Mouse (Mus musculus) ES-E14 (cell line): ENCODE data around the gene Txn2. TPM values are rescaled to one million over a fixed set of nuclear protein-coding genes. Genes with fewer than 3 reads are reported as not detected.

ENCODE experiments used
- DNase-seq: peaks from one replicate; pipeline ENCODE4 v3.0.0-alpha.2; 2013; ENCODE audit warnings: low read depth, low spot score
- H3K27ac ChIP-seq: 2 replicates; pipeline ENCODE4 v1.5.1; 2012; ENCODE audit warnings: low read depth, mild to moderate bottlenecking, low read length, moderate library complexity, mixed read lengths; ENCODE audit not compliant: poor library complexity, insufficient read depth, severe bottlenecking
- H3K36me3 ChIP-seq: 2 replicates; pipeline ENCODE4 v1.6.1; 2012; ENCODE audit warnings: mild to moderate bottlenecking, low read length, moderate library complexity, mixed read lengths; ENCODE audit not compliant: control insufficient read depth, poor library complexity, insufficient read depth, severe bottlenecking
- H3K4me1 ChIP-seq, 2 experiments: fragments of 150-350 bp in 1 of 2; sonication (generic) in 1 of 2; 2 replicates each; pipeline ENCODE4 v1.6.1; 2012; ENCODE audit warnings: low read length in 2 of 2, mild to moderate bottlenecking in 1 of 2, mixed read lengths in 1 of 2; ENCODE audit not compliant: control insufficient read depth in 2 of 2, insufficient read depth in 2 of 2, poor library complexity in 1 of 2
- H3K4me3 ChIP-seq, 2 experiments: fragments of 150-350 bp in 1 of 2; sonication (generic) in 1 of 2; 2 replicates each; pipeline ENCODE4 v1.5.1; 2012; ENCODE audit warnings: low read length in 2 of 2, low read depth in 1 of 2, mild to moderate bottlenecking in 1 of 2, mixed read lengths in 1 of 2; ENCODE audit not compliant: insufficient read depth in 1 of 2, poor library complexity in 1 of 2, severe bottlenecking in 1 of 2
- H3K9ac ChIP-seq: 2 replicates; pipeline ENCODE4 v1.6.1; 2012; ENCODE audit warnings: low read depth, mild to moderate bottlenecking, low read length, mixed read lengths; ENCODE audit not compliant: poor library complexity, insufficient read depth, severe bottlenecking
- H3K9me3 ChIP-seq: fragments of 150-350 bp; sonication (generic); 2 replicates; pipeline ENCODE4 v1.6.1; 2012; ENCODE audit warnings: low read depth, mild to moderate bottlenecking, low read length; ENCODE audit not compliant: control insufficient read depth, insufficient read depth
- CHD2 ChIP-seq: IDR thresholded peaks from 2 replicates; pipeline ENCODE4 v1.6.1; 2014; ENCODE audit warnings: mild to moderate bottlenecking, low read depth, low read length, inconsistent platforms
- HCFC1 ChIP-seq: IDR thresholded peaks from 2 replicates; pipeline ENCODE4 v1.6.1; 2012; ENCODE audit warnings: low read length, inconsistent platforms, borderline replicate concordance; ENCODE audit not compliant: insufficient read depth
- MAFK ChIP-seq: IDR thresholded peaks from 2 replicates; pipeline ENCODE4 v1.6.1; 2014; ENCODE audit warnings: mild to moderate bottlenecking, low read depth, low read length, inconsistent platforms; ENCODE audit not compliant: insufficient read depth
- ZC3H11A ChIP-seq: IDR thresholded peaks from 2 replicates; pipeline ENCODE4 v1.6.1; 2012; ENCODE audit warnings: low read depth, mild to moderate bottlenecking, inconsistent platforms, low read length, borderline replicate concordance
- ZNF384 ChIP-seq: IDR thresholded peaks from 2 replicates; pipeline ENCODE4 v1.6.1; 2012; ENCODE audit warnings: low read depth, low read length, inconsistent platforms
- in situ Hi-C, 2 experiments: fragments of 600-800 bp; cut with MboI; formaldehyde crosslinking; loops; one replicate each; pipeline ENCODE4 v1.15.1; 2025; ENCODE audit warnings: low sequenced_read_pairs in 2 of 2, inconsistent platforms in 1 of 2; ENCODE audit not compliant: unreplicated experiment in 2 of 2
- total RNA-seq: library from RNA; depleted of rRNA; stranded (reverse); fragments of 300-350 nt; gene quantifications from 2 replicates; pipeline ENCODE4 v1.2.3, GENCODE M21; 2012

Txn2 gene
- total RNA-seq, 1 experiment, result 91.1 TPM

GRCm38 (mm10) chr15:77933222-77933621 lies 4.4 kb upstream of the Txn2 start:
- no peaks in the 10 kb centered on the region for H3K9me3 ChIP-seq
- no peak for TF ChIP-seq ZC3H11A
- TF ChIP-seq ZNF384, result no peak
- no peak for TF ChIP-seq MAFK
- TF ChIP-seq HCFC1, result no peak
- TF ChIP-seq CHD2, result no peak
- H3K9ac ChIP-seq, result no peak overlapping the region
- in situ Hi-C loops, result no loop called here
- no peak for DNase-seq
- no peak overlapping the region for H3K4me3 ChIP-seq
- H3K36me3 ChIP-seq, result no peaks in the 10 kb centered on the region
- 0 out of 4 replicates have a peak, but pooled peaks cover 0 to 2% of the 10 kb centered on the region in 2 experiments for H3K4me1 ChIP-seq
- no peak overlapping the region for H3K27ac ChIP-seq

GRCm38 (mm10) chr15:77931689-77932016 lies 2.8 kb upstream of the Txn2 start:
- DNase-seq, result no peak
- no peak overlapping the region for H3K9ac ChIP-seq
- peaks cover 0 to 6% of the 10 kb centered on the region in 2 experiments; a peak in 1 of 4 replicates for H3K4me1 ChIP-seq
- no peak overlapping the region for H3K4me3 ChIP-seq
- H3K9me3 ChIP-seq, result no peaks in the 10 kb centered on the region
- peaks cover 7% of the 10 kb centered on the region; the same call in 1 of the 2 replicates for H3K36me3 ChIP-seq
- no peak for TF ChIP-seq ZC3H11A
- no peak for TF ChIP-seq ZNF384
- TF ChIP-seq MAFK, result no peak
- TF ChIP-seq CHD2, result no peak
- no peak for TF ChIP-seq HCFC1
- in situ Hi-C loops, result no loop called here
- no peak overlapping the region for H3K27ac ChIP-seq

GRCm38 (mm10) chr15:77930986-77931688 lies 2.3 kb upstream of the Txn2 start:
- H3K27ac ChIP-seq, result no peak overlapping the region
- H3K4me1 ChIP-seq, result peaks cover 0 to 6% of the 10 kb centered on the region in 2 experiments; a peak in 1 of 4 replicates
- peaks cover 11% of the 10 kb centered on the region; the same call in 1 of the 2 replicates for H3K36me3 ChIP-seq
- in situ Hi-C loops, result no loop called here
- H3K9ac ChIP-seq, result no peak overlapping the region
- H3K4me3 ChIP-seq, result no peak overlapping the region
- no peak for TF ChIP-seq ZNF384
- no peaks in the 10 kb centered on the region for H3K9me3 ChIP-seq
- no peak for DNase-seq

GRCm38 (mm10) chr15:77929804-77930203 lies 998 bp upstream of the Txn2 start:
- Histone ChIP-seq H3K4me1 (peaks cover 0 to 6% of the 10 kb centered on the region in 2 experiments; a peak in 1 of 4 replicates), H3K9me3 (no peaks in the 10 kb centered on the region), H3K9ac (peak overlapping the region; percentile 73; the same call in 1 of the 2 replicates), H3K36me3 (peaks cover 14% of the 10 kb centered on the region), H3K4me3 (peak overlapping the region; percentile 62 to 71), H3K27ac (no peak overlapping the region)
- in situ Hi-C loops, result no loop called here
- no peak for DNase-seq
- no peak for TF ChIP-seq CHD2
- TF ChIP-seq ZC3H11A, result no peak
- TF ChIP-seq ZNF384, result no peak
- no peak for TF ChIP-seq HCFC1
- no peak for TF ChIP-seq MAFK

- TF ChIP-seq CHD2 (no peak), HCFC1 (no peak), ZC3H11A (no peak), ZNF384 (no peak), MAFK (no peak)
- peak overlapping the region; percentile 71 to 86 for H3K4me3 ChIP-seq
- no peak for DNase-seq
- H3K9me3 ChIP-seq, result no peaks in the 10 kb centered on the region
- H3K4me1 ChIP-seq, result peaks cover 0 to 6% of the 10 kb centered on the region in 2 experiments; a peak in 1 of 4 replicates
- no peak overlapping the region for H3K27ac ChIP-seq
- H3K36me3 ChIP-seq, result peaks cover 28% of the 10 kb centered on the region
- peak overlapping the region; percentile 87 for H3K9ac ChIP-seq
- in situ Hi-C loops, result no loop called here
Observed at GRCm38 (mm10) chr15:77928091-77928490, 715 bp downstream of the Txn2 start.
